Mouse (Mus musculus) lung, postnatal 14 days (tissue): ENCODE results near the gene Olfr1020.

ENCODE experiments used
- DNase-seq: peaks from one replicate; pipeline ENCODE4 v3.0.0; 2021

Olfr1020 gene

DNA sequence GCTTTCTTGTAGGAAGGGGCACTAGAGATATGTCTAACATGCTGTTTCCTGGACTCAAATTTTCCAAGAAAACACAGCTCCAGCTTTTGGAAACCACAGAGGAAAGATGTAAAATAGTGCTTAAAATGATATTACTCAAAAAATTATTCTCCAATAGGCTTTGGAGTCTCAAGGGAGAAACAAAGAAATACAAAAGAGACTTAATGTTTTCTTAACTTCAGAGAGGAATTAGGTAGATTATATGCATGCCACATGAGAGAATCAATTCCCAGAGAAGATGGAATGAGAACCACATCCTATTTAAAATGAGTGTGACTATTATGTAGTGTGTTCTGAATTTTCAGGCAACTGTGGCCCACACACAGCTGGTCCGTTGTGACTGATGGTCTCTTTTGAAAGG is at the start of gene Olfr1020:
Olfr1020 (plus strand) TSS at position 301 of the 400 bp plus-strand sequence.
- no peak for DNase-seq

DNA sequence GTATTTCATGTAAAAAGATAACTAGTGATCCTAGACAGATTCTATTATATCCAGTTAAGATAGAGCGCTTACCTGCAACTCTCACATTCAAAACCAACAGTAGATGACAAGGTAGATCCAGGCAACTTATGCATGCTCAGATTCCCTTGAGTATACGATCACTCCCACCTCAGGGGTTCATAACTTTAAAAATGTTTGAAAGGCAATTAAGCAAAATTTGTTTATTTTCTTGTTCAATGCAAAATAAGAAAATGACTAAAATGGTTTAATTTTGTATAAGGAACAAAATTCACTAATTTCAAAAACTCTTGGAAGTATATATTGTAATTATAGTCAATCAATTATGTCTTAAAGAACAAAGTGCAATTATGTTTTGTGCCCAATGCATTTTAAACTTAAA is 44.4 kb upstream of the Olfr1020 start, which contains the start of gene Olfr1016:
Olfr1016 (minus strand) TSS at position 101 of the 400 bp plus-strand sequence.
- no peak for DNase-seq

DNA sequence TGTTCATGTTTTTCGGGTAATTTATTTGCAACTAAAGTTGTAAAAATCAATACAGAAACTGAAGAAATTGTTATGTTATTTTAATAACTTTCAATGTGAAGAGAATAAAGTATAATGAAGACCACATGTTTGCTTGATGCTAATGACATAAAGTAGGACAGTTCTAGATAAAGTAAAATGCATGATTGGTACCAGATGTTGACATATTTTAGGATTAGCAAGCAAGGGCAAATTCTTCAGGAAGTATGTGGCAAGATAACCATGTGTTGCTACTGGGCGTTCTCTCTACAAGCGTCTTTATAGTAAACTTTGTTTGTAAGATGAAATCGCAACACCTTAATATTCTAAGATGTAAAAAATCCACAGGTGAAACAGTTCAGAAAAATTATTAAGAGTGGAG is 42.3 kb upstream of the Olfr1020 start:
- DNase-seq, result no peak

DNA sequence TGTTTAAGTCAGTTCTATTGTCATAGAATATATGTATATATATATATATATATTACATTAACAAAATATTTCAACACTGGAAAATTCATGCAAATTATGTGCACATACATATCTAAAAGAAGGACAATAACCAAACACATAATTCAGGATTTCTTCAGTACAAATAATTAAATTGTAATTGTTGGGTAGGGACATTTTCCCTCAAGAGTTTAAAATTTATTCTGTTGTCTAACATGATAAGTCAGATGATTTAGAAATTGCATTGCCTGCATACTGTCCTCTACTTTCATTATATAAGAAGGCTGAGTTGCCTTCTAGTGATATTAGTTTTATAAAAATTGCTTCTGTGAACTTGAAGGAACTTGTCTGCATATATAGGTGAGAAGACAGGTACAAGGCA is 28.7 kb upstream of the Olfr1020 start, which contains the start of gene Olfr1018:
Olfr1018 (plus strand) TSS at position 301 of the 400 bp plus-strand sequence.
- DNase-seq, result no peak

DNA sequence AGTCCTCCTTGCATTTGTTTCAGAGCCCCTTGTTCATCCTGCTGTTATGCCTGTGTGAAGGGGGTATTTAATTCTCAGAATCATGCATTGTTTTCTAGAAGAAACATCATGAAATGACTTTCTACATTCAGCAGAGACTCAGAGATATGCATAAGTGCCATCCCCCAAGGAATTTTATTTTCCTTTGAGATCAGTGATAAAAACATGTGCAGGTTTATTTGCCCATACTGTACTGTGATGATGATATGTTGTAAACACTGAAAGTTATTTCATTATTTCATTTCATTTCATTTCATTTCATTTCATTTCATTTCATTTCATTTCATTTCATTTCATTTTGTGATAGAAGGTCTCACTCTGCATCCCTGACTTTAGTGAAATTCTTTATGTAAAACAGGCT is 1.4 kb upstream of the Olfr1020 start, which contains the start of gene Olfr1019:
Olfr1019 (minus strand) TSS at position 101 of the 400 bp plus-strand sequence.
- DNase-seq, result no peak

DNA sequence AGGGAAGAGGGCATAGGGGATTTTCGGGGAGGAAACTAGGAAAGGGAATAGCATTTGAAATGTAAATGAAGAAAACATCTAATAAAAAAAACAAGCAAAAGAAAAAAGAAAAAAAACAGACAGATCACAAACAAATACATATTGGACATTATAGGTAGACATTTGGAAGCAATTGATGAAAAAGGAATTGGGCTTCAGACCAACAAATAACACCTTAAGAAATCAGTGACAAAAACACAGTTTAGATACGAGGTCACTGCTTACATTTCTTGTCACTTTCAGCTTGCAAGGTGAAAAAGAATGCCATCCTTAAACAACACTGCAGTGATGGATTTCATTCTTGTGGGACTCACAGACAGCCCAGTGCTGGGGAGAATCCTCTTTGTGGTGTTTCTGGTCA is 21.5 kb downstream of the Olfr1020 start, which contains the start of gene Olfr1022:
Olfr1022 (plus strand) TSS at position 301 of the 400 bp plus-strand sequence.
- DNase-seq, result no peak

DNA sequence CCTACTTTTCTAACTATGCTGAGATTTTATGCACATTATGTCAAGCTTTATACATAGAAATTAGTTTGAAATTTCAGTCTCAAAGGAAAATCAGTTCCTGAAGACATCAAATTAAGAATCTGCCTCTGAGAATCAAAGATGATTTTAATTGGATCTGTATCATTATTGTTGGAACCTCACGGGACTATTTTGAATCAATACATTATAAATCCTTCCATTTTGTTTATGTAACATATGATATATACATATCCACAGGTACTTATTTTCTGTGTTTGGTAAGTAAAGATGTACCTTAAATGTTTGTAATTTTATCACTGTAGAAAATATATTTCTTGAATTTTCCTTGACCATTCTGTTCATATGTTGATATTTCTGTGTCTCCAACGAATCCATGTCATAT is 38.5 kb downstream of the Olfr1020 start, which contains the start of gene Olfr1023:
Olfr1023 (plus strand) TSS at position 301 of the 400 bp plus-strand sequence.
- no peak for DNase-seq
